Mouse (Mus musculus) cerebellum, postnatal 36 days (tissue): ENCODE data around the gene Arpc5.
A peak's percentile ranks its signal among the peaks of the same experiment; 100 is the strongest.
"Not testable (repeated sequence)": the region's sequence is repeated elsewhere in the genome, so short reads cannot be mapped to it uniquely, and the experiment has no call there.

Experiments used
- DNase-seq, 2 experiments: peaks; one replicate each; pipeline ENCODE4 v3.0.0; 2021 to 2022; ENCODE audit warnings: mixed read lengths in 2 of 2

Gene Arpc5

DNA sequence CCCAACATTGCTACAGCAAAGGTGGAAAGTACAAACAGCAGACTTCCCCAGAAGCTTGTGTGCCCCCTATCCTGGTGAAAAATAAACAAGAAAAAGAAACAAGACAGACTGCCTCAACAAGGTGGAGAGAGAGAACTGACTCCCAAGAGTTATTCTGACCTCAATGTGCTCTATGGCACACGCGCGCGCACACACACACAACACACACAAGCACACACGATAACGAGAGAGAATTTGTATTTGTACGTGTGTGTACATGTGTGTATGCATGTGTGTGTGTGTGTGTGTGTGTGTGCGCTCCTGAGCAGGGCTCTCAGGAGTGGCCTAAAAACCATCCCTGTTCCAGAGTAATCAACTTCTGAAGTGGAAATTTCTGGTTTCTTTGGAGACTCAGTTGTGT is 18.3 kb downstream of the Arpc5 start:
- no peak for DNase-seq

- DNase-seq, result not testable (repeated sequence)
Observed at GRCm38 (mm10) chr1:152785446-152785845, 19.1 kb downstream of the Arpc5 start.

DNA sequence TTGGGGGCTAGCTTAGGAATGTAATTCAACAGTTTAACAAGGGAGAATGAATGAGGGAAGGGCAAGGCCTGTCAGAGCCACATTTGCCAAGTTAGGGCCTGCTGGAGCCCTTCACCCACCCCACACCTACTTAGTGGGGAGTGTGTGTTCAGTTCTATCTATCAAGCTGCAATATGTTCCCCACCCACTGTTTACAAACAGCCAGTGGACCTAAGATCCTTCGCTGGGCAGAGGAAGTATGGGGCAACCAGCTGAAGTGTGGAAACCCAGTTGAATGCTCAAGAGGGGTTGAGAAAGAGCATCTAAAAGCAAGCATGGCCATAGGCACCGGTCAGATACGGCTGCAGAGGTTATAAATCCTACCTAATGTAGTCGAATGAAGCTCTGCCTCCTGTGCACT is 20.6 kb downstream of the Arpc5 start:
- DNase-seq, result no peak

- DNase-seq, result no peak
Observed at GRCm38 (mm10) chr1:152788121-152788660, 21.8 kb downstream of the Arpc5 start.

DNA sequence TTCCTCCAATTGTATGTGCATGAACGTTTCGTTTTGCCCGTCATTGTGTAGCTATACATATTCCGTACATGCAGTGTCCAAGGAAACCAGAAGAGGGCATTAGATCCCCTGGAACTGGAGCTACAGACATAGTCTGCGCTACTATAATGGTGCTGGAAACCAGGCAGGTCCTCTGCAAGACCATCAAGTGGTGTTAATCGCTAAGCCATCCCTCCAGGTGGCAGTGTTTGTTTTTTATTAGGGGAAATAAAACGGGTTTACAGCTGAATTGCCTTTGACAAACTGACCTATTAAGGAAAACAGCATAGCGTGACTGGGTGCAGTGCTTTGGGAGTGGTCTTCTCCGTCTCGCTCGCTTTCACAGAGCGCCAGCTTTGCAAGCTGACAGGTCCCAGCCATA is 23.9 kb downstream of the Arpc5 start:
- peak in 1 of 2 experiments; percentile 21 for DNase-seq

DNA sequence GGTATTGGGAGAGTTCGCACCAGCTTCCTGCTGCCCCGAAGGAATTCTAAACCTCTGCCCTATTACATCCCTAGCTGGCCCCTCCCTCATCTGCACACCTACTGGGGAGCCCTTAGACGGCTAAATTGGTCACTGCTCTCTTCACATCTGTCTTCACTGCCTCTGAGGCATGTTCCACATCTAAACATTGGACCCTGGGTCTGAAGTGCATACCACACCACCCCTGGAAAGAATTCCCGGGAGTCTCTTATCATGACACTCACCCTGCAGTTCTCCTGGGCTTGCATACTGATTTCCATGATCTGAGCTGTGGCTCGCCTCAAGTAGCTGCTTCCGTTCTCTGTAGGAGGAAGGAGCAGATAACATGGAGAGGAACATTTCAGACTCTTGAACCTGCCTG is 24.5 kb downstream of the Arpc5 start:
- no peak for DNase-seq

DNA sequence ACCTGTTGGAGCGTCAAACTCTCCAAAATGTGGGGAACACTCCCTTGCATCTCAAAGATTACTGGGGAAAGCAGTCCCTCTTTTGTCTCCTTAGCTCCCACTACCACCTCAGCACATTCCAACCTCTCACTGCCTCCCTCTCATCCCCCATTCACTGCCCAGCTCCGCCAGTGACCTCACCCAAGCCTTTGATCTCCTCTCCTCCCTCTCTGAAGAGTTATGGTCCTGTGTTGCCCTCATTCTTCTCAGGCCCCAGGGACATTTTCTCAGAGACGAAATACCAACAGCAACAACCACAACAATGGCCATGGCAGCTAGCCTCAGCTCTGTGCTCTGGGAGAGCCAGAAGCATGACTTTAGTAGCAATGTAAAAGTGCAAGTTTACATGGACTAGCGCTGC is 24.9 kb downstream of the Arpc5 start:
- DNase-seq, result no peak

- peak in 1 of 2 experiments; percentile 16 for DNase-seq
Observed at GRCm38 (mm10) chr1:152792736-152793494, 26.6 kb downstream of the Arpc5 start.

DNA sequence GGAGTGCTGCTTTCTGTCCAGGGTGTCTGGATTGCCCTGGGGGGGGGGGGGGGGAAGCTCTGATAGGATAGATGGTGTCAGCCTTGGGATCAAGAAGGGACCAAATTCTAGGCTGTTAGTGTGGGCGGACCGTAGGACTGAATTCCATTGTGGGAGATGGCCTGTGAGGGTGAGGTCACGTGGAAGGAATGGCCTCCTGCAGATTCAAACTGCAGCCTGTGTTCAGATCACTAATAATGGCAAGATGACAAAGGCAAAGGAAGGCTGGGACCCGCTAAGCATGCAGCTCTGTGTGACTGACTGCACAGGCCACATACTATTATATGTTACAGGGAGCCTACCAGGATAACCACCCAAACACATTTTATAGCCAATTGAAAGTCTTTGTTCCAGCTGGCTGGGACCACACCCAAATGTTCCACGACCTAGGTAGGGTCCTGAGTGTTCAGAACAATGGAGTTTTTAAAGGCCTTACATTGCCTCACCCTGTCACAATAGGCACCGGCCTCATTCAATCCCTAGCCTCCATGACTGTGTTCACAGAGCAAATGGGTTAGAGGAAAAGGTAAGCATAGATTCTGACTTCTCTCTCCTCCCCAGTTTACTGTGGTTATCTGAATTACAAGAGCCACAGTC is 27.3 kb downstream of the Arpc5 start:
- no peak for DNase-seq

DNA sequence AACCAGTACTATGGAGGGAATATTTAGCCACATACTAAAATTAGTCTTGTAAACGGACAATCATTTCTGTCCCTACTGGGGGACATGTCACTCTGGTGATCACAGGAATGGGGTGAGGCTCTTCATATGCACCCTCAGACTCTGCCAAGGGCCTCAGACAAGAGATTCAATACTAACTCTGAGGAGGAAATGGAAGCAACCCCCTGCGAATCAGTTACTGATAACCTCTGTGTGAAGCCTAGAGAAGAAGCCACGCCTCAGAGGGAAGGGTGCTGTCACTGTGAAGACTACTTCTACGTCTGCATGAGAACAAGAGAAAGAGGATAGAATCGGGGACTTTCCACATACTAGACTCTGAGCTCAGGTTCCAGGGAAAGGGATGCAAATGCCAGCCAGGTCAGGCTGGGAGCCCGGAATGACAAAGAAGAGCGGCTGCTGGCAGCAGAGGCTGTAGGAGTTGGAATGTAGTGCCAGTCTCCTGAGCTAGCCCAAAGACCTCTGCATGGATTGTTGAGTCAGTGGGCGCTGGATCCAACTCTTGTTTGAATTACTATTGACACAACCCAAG is 29.4 kb downstream of the Arpc5 start:
- no peak for DNase-seq

- no peak for DNase-seq
Observed at GRCm38 (mm10) chr1:152796683-152797263, 30.4 kb downstream of the Arpc5 start.

DNA sequence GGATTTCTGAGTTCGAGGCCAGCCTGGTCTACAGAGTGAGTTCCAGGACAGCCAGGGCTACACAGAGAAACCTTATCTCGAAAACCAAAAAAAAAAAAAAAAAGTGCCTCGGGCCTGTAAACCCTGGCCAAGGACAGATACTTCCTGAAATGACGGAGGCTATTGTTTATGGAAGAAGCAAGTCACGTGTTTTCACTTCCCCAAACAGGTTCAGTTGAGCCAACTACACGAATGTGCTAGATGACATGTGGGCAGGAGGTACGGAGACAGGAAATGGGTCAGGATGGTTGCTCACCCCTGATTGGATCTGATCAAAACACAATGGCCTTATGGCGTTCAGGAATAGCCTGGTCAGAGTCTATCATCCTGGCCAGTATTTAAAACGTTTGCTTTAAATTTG is 31.8 kb downstream of the Arpc5 start:
- no peak for DNase-seq

GRCm38 (mm10) chr1:152799897-152800296 is 33.6 kb downstream of the Arpc5 start, which contains the start of gene Ncf2:
TSS of gene Ncf2 (plus strand) at chr1:152800194.
- no peak for DNase-seq

GRCm38 (mm10) chr1:152800633-152801176 is 34.4 kb downstream of the Arpc5 start:
- DNase-seq, result no peak

GRCm38 (mm10) chr1:152804907-152805306 is 38.6 kb downstream of the Arpc5 start:
- no peak for DNase-seq

DNA sequence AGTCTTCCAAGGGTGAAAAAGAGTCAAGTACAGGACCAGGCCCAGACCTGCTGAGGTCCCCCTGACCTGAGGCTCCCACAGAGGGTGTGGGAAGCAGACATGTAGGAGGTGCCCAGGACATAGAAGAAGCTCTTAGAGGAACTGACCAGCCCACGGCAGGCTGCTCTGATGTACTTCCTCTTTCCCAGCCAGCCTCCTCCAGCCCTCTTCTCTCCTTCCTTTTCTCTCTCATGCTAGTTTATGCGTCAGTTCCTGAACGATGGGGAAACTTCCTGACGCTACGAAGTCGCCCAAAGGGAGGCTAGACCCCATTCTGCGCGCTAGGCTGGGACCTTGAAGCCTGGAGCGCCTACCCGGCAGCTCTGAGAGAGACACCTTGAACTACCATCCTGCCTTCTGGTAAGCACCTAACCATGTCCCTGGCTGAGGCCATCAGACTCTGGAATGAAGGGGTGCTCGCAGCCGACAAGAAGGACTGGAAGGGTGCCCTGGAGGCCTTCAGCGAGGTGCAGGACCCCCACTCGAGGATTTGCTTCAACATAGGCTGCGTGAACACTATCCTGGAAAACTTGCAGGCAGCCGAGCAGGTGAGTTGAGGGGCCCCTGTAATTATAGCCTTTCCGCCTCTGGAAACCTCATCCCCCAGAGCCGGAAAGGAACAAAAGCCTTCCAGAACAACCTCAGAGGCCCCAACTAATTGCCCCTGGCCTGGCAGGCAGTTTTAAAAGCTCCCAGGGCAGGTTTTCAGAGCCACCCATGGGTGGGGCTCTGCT is 41.5 kb downstream of the Arpc5 start:
- DNase-seq, result no peak

GRCm38 (mm10) chr1:152808392-152808680 is 42.0 kb downstream of the Arpc5 start:
- no peak for DNase-seq

GRCm38 (mm10) chr1:152809541-152810252 is 43.4 kb downstream of the Arpc5 start:
- no peak for DNase-seq

DNA sequence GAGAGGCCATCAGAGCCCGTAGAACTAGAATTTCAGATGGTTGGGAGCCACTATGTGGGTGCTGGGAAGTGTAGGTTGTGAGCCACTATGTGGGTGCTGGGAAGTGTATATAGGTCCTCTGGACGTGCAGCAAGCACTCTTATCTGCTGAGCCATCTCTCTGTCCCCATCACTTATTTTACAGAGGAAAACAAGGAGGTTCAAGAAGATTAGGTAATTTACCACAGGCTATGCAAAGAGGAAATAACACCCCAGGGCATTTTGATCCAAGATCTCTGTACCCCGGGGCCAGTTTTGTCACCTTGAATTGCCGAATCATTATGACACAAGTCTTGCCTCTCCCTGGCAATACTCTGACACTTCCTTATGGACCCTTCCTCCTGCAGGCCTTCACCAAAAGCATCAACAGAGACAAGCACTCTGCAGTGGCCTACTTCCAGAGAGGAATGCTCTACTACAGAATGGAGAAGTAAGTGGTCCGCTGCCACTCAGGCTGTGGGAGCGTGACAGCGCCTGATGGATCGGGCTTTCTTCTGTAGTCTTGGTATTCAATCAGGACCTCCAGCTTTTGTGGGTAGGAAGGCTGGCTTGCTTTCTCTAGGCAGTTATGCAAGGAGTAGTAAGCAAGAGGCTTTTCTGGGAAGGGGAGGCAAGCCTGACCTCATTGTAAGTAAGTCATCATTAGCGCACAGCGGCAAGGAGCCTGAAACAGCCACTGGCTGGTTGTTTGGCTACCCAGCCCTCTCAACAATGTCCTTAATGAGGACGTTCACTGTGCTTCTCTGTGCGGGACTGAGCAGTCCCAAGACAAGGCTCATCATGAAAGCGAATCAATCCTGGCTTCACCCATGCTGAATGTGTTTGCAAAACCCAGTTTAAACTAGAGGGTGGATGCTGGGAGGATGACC is 44.4 kb downstream of the Arpc5 start:
- no peak for DNase-seq

- peak in 1 of 2 experiments; percentile 17 for DNase-seq
Observed at GRCm38 (mm10) chr1:152815265-152815701, 48.9 kb downstream of the Arpc5 start.
